Comparison of ENCODE assay signal across 12 mouse cellular contexts in the genomic region with DNA sequence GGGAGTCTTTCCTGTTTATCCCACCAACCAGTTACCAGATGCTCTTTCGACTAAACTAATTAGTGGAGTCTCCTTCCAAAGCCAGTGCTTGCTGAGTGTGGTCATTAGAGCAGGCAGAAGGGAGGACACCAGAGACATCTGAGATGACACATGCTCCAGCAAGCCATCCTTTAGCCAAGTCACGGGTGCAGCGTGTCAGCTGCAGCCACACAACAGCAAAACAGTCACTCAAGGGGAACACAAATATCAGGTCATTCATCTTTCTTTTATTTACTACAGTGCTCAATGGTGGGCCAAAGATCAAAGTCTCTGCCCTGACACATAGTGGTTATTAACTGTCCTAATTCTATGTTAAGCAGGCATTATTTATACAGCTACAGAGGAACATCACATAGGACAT.
DNase-seq lines count a peak whose midpoint lies in the region; ATAC-seq and TF ChIP-seq lines count a peak whose summit lies in the region.
"Had no signal": no experiment of that assay in that cellular context is flagged by ENCODE, and none has a peak within 500 bp of the region (broad histone marks: within the 10 kb centered on the region; RNA-seq: fewer than 3 reads in every experiment).

No protein-coding gene starts in this region.

- peak; percentile 5 for DNase-seq in adrenal gland, postnatal 14 days
- no peak for DNase-seq in adrenal gland, postnatal 25 days
- peak; percentile 39 for DNase-seq in left cerebral cortex, postnatal 4 days
- DNase-seq in left cerebral cortex, postnatal 14 days (ENCODE audit: low spot score in 2 of 2) = no peak
- peak; percentile 52 to 57 for DNase-seq in cerebellum, postnatal 10 days
- no peak for DNase-seq in adrenal gland, adult 18-20 months (ENCODE audit: low spot score in 2 of 2)
- DNase-seq: gastrocnemius, adult 2 months had no signal

- no peak for ATAC-seq in frontal cortex, adult (ENCODE audit: low TSS enrichment)

- H3K4me3 ChIP-seq in myocyte = no peak overlapping the region
- H3K4me3 ChIP-seq: embryonic facial prominence, embryonic 12.5 days; gastrocnemius, adult 2 months; heart, embryonic 10.5 days; limb, embryonic 13.5 days had no signal

- TF ChIP-seq POLR2A in myocyte (IDR thresholded peaks at IDR 0.05; ENCODE audit: insufficient read length, low read depth) = no peak

- intact Hi-C loops in left cerebral cortex, postnatal 4 days (cut with DNase I) = no loop called here
- intact Hi-C loops in left cerebral cortex, postnatal 14 days (cut with DNase I) = no loop called here

- H3K27me3 ChIP-seq in myocyte (ENCODE audit: control insufficient read depth, insufficient read depth, insufficient read length) = no peaks in the 10 kb centered on the region
- H3K27me3 ChIP-seq: embryonic facial prominence, embryonic 12.5 days; limb, embryonic 13.5 days had no signal

- peak overlapping the region; percentile 50 for H3K4me2 ChIP-seq in myocyte (ENCODE audit: low read depth)
- H3K4me2 ChIP-seq: embryonic facial prominence, embryonic 12.5 days; limb, embryonic 13.5 days had no signal

- H3K36me3 ChIP-seq in myocyte (ENCODE audit: control insufficient read depth, insufficient read depth) = no peaks in the 10 kb centered on the region
- H3K36me3 ChIP-seq: embryonic facial prominence, embryonic 12.5 days; heart, embryonic 10.5 days; limb, embryonic 13.5 days had no signal

- no peak overlapping the region for H3ac ChIP-seq in myocyte (ENCODE audit: control insufficient read depth, insufficient read length)

- H3K79me2 ChIP-seq in myocyte (ENCODE audit: control insufficient read depth, insufficient read depth) = no peaks in the 10 kb centered on the region

TF ChIP-seq in myocyte, 11 proteins besides CTCF, POLR2A, EP300 and RAD21:
- peak; percentile 34 to 81 (median 39) for TF ChIP-seq MYOG (IDR thresholded peaks at IDR 0.05; ENCODE audit: control insufficient read depth in 1 of 3, insufficient read depth in 1 of 3, insufficient read length in 2 of 3, low read depth in 2 of 3)
- no peak for TF ChIP-seq CEBPB (IDR thresholded peaks at IDR 0.05; ENCODE audit: insufficient read depth, poor library complexity, severe bottlenecking)
- TF ChIP-seq USF1 (IDR thresholded peaks at IDR 0.05; ENCODE audit: low read depth) = no peak
- TF ChIP-seq MAX (IDR thresholded peaks at IDR 0.05; ENCODE audit: low read depth) = no peak
- no peak for TF ChIP-seq REST (IDR thresholded peaks at IDR 0.05; ENCODE audit: insufficient read depth, insufficient read length)
- no peak for TF ChIP-seq POLR2AphosphoS2 (IDR thresholded peaks at IDR 0.05; ENCODE audit: insufficient read length, low read depth)
- TF ChIP-seq MYOD1 (IDR thresholded peaks at IDR 0.05; ENCODE audit: control insufficient read depth in 1 of 3, insufficient read length in 2 of 3, low read depth in 2 of 3) = peak in 2 of 3 experiments; percentile 59 to 89
- no peak for TF ChIP-seq TCF3 (IDR thresholded peaks at IDR 0.05; ENCODE audit: insufficient read length, low read depth)
- TF ChIP-seq TCF12 (IDR thresholded peaks at IDR 0.05; ENCODE audit: insufficient read depth, poor library complexity, severe bottlenecking) = peak; percentile 10
- no peak for TF ChIP-seq E2F4 (IDR thresholded peaks at IDR 0.05; ENCODE audit: insufficient read depth)
- TF ChIP-seq SRF (IDR thresholded peaks at IDR 0.05; ENCODE audit: control insufficient read depth, insufficient read length, low read depth) = no peak

Comparison
In these comparisons a context has a peak if more than half of its experiments do, and no peak if none do; other contexts are left out.
1. DNase-seq: peak in adrenal gland, postnatal 14 days (single experiment), left cerebral cortex, postnatal 4 days (single experiment) and cerebellum, postnatal 10 days (2 of 2); none in adrenal gland, postnatal 25 days (single experiment), left cerebral cortex, postnatal 14 days (0 of 2) and adrenal gland, adult 18-20 months (0 of 2).